Mouse (Mus musculus) testis, adult 2 months (tissue): ENCODE results near the gene Galntl6.

ENCODE experiments used
- CTCF ChIP-seq: fragments of 200-500 bp; IDR thresholded peaks from 2 replicates; pipeline ENCODE4 v1.5.1; 2012; ENCODE audit warnings: low read depth, mild to moderate bottlenecking, inconsistent platforms, low read length, moderate library complexity; ENCODE audit not compliant: control insufficient read depth, insufficient read depth, insufficient replicate concordance
- POLR2A ChIP-seq: fragments of 200-500 bp; IDR thresholded peaks from 2 replicates; pipeline ENCODE4 v1.6.1; 2012; ENCODE audit warnings: low read depth, mild to moderate bottlenecking, inconsistent platforms, low read length, moderate library complexity; ENCODE audit not compliant: control insufficient read depth

DNA sequence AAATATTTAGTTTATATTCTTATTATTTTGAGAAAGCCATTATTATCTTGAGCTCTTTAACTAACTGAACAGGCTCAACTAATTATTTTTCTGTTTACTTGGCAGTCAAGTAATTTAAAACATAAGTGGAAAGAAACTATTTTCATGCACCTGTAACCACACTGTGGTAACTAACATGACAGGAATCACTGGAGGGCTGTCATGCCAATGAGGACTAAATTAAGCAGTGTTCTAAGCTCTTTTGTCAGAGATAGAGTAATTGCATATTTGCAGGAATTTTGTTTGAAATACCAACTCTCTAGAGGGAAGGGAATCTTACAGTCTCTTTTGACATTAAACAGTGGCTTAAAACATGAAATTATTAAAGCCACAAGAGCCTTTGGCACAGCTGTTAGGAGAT lies 390.5 kb downstream of the Galntl6 start:
- TF ChIP-seq POLR2A (no peak), CTCF (no peak)
